Mouse (Mus musculus): ENCODE data around the gene Exoc2. TPM values are rescaled to one million over a fixed set of nuclear protein-coding genes. Genes with fewer than 3 reads are reported as not detected.

The Exoc2 gene
- polyA plus RNA-seq, 1 experiment from 2014 or later, result 44.1 TPM

DNA sequence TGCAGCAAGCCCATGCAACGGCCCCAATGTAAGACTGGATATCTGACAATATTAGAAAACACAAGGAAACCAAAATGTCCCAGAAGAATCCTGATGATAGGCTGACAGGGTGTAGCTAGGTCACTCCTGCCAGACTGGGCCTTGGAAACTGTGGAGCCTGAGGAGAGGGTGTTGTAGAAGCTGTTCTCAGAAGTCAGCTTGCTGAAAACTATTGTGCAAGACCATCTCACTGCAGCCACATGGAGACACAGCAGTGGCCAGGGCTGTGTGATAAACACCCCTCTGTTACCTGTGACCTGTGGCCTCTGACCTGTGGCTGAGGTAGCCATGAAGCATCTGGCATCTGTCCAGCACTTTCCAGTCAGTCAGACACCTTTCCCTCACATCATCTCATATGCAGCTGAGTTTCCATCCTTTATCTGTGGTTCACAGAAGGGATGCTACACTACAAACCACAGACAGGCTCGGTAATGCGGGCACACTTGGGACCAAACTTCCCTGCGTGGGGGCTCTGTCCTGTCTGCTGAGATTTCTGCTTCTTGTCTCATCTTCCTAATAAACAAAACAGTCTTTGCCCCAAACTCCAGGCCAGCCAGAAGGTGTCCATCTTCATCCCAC, 188.4 kb downstream of the Exoc2 start:
- Histone ChIP-seq H3K9ac (no peak overlapping the region), H3K4me2 (no peak overlapping the region), H3K27ac (replicated peaks) (no peak overlapping the region), H3K9me3 (no peaks in the 10 kb centered on the region), H3K4me3 (no peak overlapping the region), H3K4me1 (replicated peaks) (0 out of 2 replicates have a peak, but pooled peaks cover 3% of the 10 kb centered on the region), H3K36me3 (no peaks in the 10 kb centered on the region), H3K27me3 (no peaks in the 10 kb centered on the region)
- no peak for ATAC-seq (ENCODE audit: low read depth)
- 92% methylated on average over 4 of the region's 4 CpGs for WGBS

GRCm38 (mm10) chr13:30782419-30782818, 191.5 kb downstream of the Exoc2 start:
- no peak overlapping the region for H3K27ac ChIP-seq (replicated peaks)
- no peaks in the 10 kb centered on the region for H3K36me3 ChIP-seq
- no peak overlapping the region for H3K4me3 ChIP-seq
- no peak overlapping the region for H3K9ac ChIP-seq
- 59% methylated on average over 8 of the region's 8 CpGs for WGBS
- no peak for ATAC-seq (ENCODE audit: low read depth)
- 0 out of 2 replicates have a peak, but pooled peaks cover 3% of the 10 kb centered on the region for H3K4me1 ChIP-seq (replicated peaks)
- no peaks in the 10 kb centered on the region for H3K9me3 ChIP-seq
- H3K4me2 ChIP-seq, result no peak overlapping the region
- no peaks in the 10 kb centered on the region for H3K27me3 ChIP-seq

DNA sequence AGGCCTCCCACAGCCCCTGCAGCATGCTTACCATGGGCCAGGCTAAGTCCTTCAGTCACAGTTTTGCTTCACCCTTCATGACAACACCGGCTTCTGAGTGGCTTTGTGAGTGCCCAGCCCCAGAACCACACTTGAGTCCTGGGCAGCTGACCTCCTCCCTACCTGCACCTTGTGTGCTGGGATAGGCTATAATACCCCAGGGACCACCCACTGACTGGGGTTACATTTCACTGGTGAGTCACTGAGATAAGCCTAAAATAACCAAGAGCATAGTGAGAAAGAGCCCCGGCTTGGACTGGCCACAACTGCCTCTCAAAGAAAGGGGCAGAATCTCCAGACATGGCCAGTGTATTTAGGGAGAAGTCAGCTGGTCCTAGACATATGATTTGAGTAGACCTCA, 192.0 kb downstream of the Exoc2 start:
- H3K9ac ChIP-seq, result no peak overlapping the region
- no peaks in the 10 kb centered on the region for H3K36me3 ChIP-seq
- no peak overlapping the region for H3K4me2 ChIP-seq
- H3K9me3 ChIP-seq, result no peaks in the 10 kb centered on the region
- no peak overlapping the region for H3K27ac ChIP-seq (replicated peaks)
- no peak for ATAC-seq (ENCODE audit: low read depth)
- 0 out of 2 replicates have a peak, but pooled peaks cover 3% of the 10 kb centered on the region for H3K4me1 ChIP-seq (replicated peaks)
- no peak overlapping the region for H3K4me3 ChIP-seq
- WGBS, result 72% methylated on average over 2 of the region's 2 CpGs
- H3K27me3 ChIP-seq, result no peaks in the 10 kb centered on the region

DNA sequence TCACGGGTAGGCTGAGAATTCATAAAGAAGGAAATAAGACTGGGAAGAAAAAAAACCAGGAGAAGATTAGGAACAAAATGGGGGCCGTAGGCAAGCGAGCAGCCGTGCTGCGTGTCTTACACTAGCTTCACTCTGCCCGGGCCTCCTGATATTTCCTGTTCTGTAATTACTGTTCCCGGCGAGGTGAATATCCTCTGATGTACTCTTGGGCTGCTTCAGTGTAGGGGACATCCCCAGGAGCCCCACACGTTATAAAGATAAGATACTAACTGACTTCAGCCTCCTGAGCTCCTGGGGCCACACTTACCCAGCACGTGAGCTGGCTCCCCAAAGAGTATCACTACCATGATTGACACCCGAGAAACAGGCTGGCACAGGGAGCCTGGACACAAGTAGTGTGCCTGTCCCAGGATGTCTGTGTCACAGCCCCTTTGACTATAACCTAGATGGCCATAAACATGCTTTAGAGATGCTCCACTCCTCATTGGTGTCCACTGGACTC, 196.2 kb downstream of the Exoc2 start:
- Histone ChIP-seq H3K36me3 (no peaks in the 10 kb centered on the region), H3K4me3 (no peak overlapping the region), H3K9ac (no peak overlapping the region), H3K4me2 (no peak overlapping the region), H3K27me3 (no peaks in the 10 kb centered on the region), H3K27ac (replicated peaks) (no peak overlapping the region), H3K9me3 (no peaks in the 10 kb centered on the region), H3K4me1 (replicated peaks) (0 out of 2 replicates have a peak, but pooled peaks cover 3% of the 10 kb centered on the region)
- WGBS, result 79% methylated on average over 11 of the region's 11 CpGs
- no peak for ATAC-seq (ENCODE audit: low read depth)

GRCm38 (mm10) chr13:30776021-30776420, 197.9 kb downstream of the Exoc2 start:
- Histone ChIP-seq H3K4me2 (no peak overlapping the region), H3K4me3 (no peak overlapping the region), H3K27ac (replicated peaks) (no peak overlapping the region), H3K36me3 (no peaks in the 10 kb centered on the region), H3K4me1 (replicated peaks) (no peaks in the 10 kb centered on the region), H3K9ac (no peak overlapping the region), H3K27me3 (no peaks in the 10 kb centered on the region), H3K9me3 (no peaks in the 10 kb centered on the region)
- no peak for ATAC-seq (ENCODE audit: low read depth)
- WGBS, result 85% methylated on average over 2 of the region's 2 CpGs

- WGBS, result 90% methylated on average over 6 of the region's 6 CpGs
- ATAC-seq (ENCODE audit: low read depth), result no peak
- H3K27ac ChIP-seq (replicated peaks), result no peak overlapping the region
Measured at GRCm38 (mm10) chr13:30767477-30768127, 206.3 kb downstream of the Exoc2 start.

DNA sequence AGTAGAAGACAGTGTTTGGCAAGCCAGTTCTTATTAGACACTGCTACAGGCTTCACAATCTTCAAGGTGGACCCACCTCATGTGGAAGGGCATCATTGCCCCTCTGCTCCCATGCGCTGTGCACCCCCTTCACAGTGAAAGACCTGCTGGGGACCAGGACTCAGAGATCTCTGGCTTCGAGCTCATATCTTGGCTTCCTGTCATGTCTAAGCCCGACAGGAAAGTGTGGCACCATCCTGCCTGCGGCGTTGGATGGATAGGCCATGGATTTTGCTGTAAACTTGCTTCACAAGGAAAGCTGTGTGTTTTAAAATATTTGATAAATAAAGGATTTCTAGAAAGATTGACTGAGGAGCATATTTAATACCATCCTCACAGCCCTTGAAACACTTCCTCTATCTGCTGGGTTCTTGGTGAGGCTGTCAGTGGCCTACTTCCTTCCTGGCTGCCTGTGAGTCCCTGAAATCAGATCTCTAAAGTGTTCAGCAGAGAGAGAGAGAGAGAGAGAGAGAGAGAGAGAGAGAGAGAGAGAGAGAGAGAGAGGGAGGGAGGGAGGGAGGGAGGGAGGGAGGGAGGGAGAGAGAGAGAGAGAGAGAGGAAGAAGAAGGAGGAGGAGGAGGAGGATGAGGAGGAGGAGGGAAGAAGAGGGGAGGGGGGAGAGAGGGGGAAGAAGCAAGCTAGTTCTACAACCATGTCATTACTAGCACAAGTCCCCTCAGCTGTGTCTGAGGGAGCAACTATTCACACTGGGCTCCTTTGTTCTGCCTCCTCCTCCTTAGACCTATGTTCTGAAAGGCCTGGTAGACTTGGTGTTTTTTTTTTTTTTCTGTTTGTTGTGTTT, 207.0 kb downstream of the Exoc2 start:
- no peaks in the 10 kb centered on the region for H3K36me3 ChIP-seq
- H3K27me3 ChIP-seq, result no peaks in the 10 kb centered on the region
- H3K9ac ChIP-seq, result no peak overlapping the region
- 89% methylated on average over 5 of the region's 5 CpGs for WGBS
- no peak overlapping the region for H3K27ac ChIP-seq (replicated peaks)
- no peak overlapping the region for H3K4me3 ChIP-seq
- no peaks in the 10 kb centered on the region for H3K9me3 ChIP-seq
- H3K4me1 ChIP-seq (replicated peaks), result no peaks in the 10 kb centered on the region
- no peak overlapping the region for H3K4me2 ChIP-seq
- no peak for ATAC-seq (ENCODE audit: low read depth)

More at GRCm38 (mm10) chr13:30767477-30768127, 206.3 kb downstream of the Exoc2 start:
- Histone ChIP-seq H3K4me1 (replicated peaks) (no peaks in the 10 kb centered on the region), H3K36me3 (no peaks in the 10 kb centered on the region), H3K9me3 (no peaks in the 10 kb centered on the region), H3K4me2 (no peak overlapping the region), H3K27me3 (no peaks in the 10 kb centered on the region), H3K9ac (no peak overlapping the region), H3K4me3 (no peak overlapping the region)

DNA sequence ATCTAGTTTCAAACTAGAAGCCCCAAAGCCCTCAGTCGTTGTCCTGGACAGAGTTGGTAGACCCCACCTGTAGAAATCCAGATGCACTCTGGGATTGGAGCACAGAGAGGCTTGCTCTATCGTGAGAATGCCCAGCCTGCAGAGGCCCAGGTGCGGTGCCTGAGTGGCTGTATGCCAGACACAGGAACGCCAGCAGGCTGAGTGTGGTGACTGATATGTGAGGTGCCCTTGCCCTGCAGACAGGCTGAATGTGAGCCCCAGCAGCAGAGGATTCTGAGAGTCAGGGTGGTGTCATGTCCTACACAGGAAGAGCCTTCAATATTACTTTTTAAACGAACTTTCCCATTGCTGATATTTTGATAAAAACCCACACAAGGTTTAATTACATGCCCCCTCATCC, 208.0 kb downstream of the Exoc2 start:
- Histone ChIP-seq H3K9ac (no peak overlapping the region), H3K36me3 (no peaks in the 10 kb centered on the region), H3K27ac (replicated peaks) (no peak overlapping the region), H3K4me1 (replicated peaks) (no peaks in the 10 kb centered on the region), H3K27me3 (no peaks in the 10 kb centered on the region), H3K4me2 (no peak overlapping the region), H3K4me3 (no peak overlapping the region), H3K9me3 (no peaks in the 10 kb centered on the region)
- 85% methylated on average over 5 of the region's 5 CpGs for WGBS
- ATAC-seq (ENCODE audit: low read depth), result no peak

DNA sequence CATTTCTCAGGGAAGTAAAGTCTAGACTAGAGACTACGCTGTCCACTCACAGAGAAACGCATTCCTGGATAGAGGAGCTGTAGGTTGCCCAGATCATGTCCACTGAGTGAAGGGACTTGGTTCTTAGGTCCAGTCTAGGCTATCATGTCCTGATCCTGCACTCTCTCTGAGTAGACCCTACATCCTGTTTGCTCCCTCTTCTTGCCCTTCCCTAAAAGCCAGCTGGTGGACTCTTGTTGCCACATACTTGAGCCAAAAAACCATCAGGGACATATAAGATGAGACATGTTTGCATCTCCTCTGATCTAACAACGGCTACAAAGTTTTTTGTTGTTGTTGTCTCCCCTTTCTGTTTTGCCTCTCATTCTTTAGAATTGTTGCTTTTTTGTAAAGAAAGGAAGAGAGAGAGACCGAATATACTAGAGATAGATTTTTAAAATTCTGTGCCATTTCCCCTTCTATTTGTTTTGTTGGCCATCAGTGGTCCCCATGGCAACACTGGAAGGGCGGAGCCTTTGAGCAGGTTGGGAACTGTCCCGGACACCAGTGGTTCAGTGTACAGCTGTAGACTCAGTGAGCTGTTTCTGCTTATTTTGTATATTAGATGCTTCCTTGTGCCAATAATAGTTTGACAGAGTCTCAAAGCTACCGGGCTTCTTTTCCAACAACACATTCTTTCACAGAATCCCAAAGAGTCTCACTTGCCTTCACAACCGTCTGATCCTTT, 209.7 kb downstream of the Exoc2 start:
- Histone ChIP-seq H3K9me3 (no peaks in the 10 kb centered on the region), H3K27ac (replicated peaks) (no peak overlapping the region), H3K4me3 (no peak overlapping the region), H3K4me2 (no peak overlapping the region), H3K27me3 (no peaks in the 10 kb centered on the region), H3K4me1 (replicated peaks) (no peaks in the 10 kb centered on the region), H3K9ac (no peak overlapping the region), H3K36me3 (no peaks in the 10 kb centered on the region)
- 84% methylated on average over 8 of the region's 8 CpGs for WGBS
- ATAC-seq (ENCODE audit: low read depth), result no peak

All from neural tube, embryonic 13.5 days (tissue).